Comparison of ENCODE assay signal across 8 mouse cellular contexts in the genomic region with DNA sequence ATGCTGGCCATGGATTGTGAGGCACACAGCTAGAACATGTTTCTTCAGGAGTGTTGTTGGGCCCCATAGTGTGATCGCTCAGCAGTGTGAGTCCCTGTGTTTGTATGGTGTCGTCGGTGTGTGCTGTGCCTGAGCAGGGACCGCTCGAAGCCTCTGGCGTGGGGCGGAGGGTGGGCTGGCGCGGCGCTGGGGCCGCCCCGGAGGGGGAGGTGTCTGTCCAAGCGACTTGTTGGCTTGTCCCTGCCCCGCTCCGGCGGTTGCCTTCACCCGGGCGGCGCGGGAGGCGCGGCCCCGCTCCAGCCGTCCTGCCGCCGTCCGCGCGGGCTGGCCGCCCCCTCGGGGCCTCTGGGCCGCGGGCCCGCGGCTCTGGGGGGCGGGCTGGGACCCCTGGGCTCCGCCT. TPM values are rescaled to one million over a fixed set of nuclear protein-coding genes. Genes with fewer than 3 reads are reported as not detected.
DNase-seq lines count a peak whose midpoint lies in the region; ATAC-seq lines count a peak whose summit lies in the region.

No protein-coding gene starts in this region.

- peak overlapping the region; percentile 83 for H3K27ac ChIP-seq in embryonic facial prominence, embryonic 14.5 days (replicated peaks; ENCODE audit: low read depth, low read length)
- peak overlapping the region; percentile 98 for H3K27ac ChIP-seq in heart, embryonic 13.5 days (replicated peaks)
- peak overlapping the region; percentile 92 for H3K27ac ChIP-seq in kidney, embryonic 16.5 days (ENCODE audit: low read length)

- H3K4me3 ChIP-seq in embryonic facial prominence, embryonic 14.5 days (ENCODE audit: low read depth, low read length), result peak overlapping the region; percentile 70
- peak overlapping the region; percentile 80 for H3K4me3 ChIP-seq in heart, embryonic 13.5 days
- peak overlapping the region; percentile 64 for H3K4me3 ChIP-seq in kidney, embryonic 16.5 days (ENCODE audit: low read length)

- no peaks in the 10 kb centered on the region for H3K9me3 ChIP-seq in embryonic facial prominence, embryonic 14.5 days (ENCODE audit: control insufficient read depth, low read length)
- no peaks in the 10 kb centered on the region for H3K9me3 ChIP-seq in heart, embryonic 13.5 days
- H3K9me3 ChIP-seq in kidney, embryonic 16.5 days (ENCODE audit: low read length), result no peaks in the 10 kb centered on the region

- peak overlapping the region; percentile 86 for H3K9ac ChIP-seq in embryonic facial prominence, embryonic 14.5 days (ENCODE audit: low read depth, low read length)
- peak overlapping the region; percentile 93 for H3K9ac ChIP-seq in heart, embryonic 13.5 days
- H3K9ac ChIP-seq in kidney, embryonic 16.5 days (replicated peaks; ENCODE audit: low read length), result peak overlapping the region; percentile 80

- peak; percentile 56 for DNase-seq in NIH3T3 (ENCODE audit: low read depth)
- DNase-seq in embryonic facial prominence, embryonic 14.5 days (ENCODE audit: low spot score), result peak; percentile 81
- peak; percentile 86 for DNase-seq in lung, postnatal 25 days (ENCODE audit: low spot score)
- DNase-seq in spleen, postnatal 36 days (ENCODE audit: low spot score in 2 of 2), result peak; percentile 65 to 70
- no peak for DNase-seq in layer of hippocampus, adult 9-10 months (ENCODE audit: low spot score)
- no peak for DNase-seq in thymus, postnatal 25 days

- ATAC-seq in embryonic facial prominence, embryonic 14.5 days (ENCODE audit: low read depth), result peak; percentile 55; the same call in 1 of the 2 replicates
- peak; percentile 63 for ATAC-seq in heart, embryonic 13.5 days (ENCODE audit: extremely low read depth, insufficient number of reproducible peaks, low FRiP score, low TSS enrichment)
- peak; percentile 48 for ATAC-seq in kidney, embryonic 16.5 days (ENCODE audit: low FRiP score, low TSS enrichment)

- peaks cover 10% of the 10 kb centered on the region for H3K36me3 ChIP-seq in embryonic facial prominence, embryonic 14.5 days (ENCODE audit: control insufficient read depth, insufficient read depth, low read length)
- H3K36me3 ChIP-seq in heart, embryonic 13.5 days, result peaks cover 18% of the 10 kb centered on the region
- H3K36me3 ChIP-seq in kidney, embryonic 16.5 days (ENCODE audit: insufficient read depth, low read length), result 0 out of 2 replicates have a peak, but pooled peaks cover 5% of the 10 kb centered on the region

- H3K4me2 ChIP-seq in embryonic facial prominence, embryonic 14.5 days (ENCODE audit: low read depth, low read length), result peak overlapping the region; percentile 76
- H3K4me2 ChIP-seq in heart, embryonic 13.5 days, result peak overlapping the region; percentile 86
- peak overlapping the region; percentile 69 for H3K4me2 ChIP-seq in kidney, embryonic 16.5 days (replicated peaks; ENCODE audit: low read depth, low read length)

- no peaks in the 10 kb centered on the region for H3K27me3 ChIP-seq in embryonic facial prominence, embryonic 14.5 days (replicated peaks; ENCODE audit: control insufficient read depth, insufficient read depth, low read length)
- H3K27me3 ChIP-seq in heart, embryonic 13.5 days (replicated peaks), result no peaks in the 10 kb centered on the region
- H3K27me3 ChIP-seq in kidney, embryonic 16.5 days (ENCODE audit: insufficient read depth, low read length), result no peaks in the 10 kb centered on the region

- H3K4me1 ChIP-seq in embryonic facial prominence, embryonic 14.5 days (ENCODE audit: control insufficient read depth, insufficient read depth, low read length), result peaks cover 70% of the 10 kb centered on the region
- peaks cover 86% of the 10 kb centered on the region for H3K4me1 ChIP-seq in heart, embryonic 13.5 days
- H3K4me1 ChIP-seq in kidney, embryonic 16.5 days (ENCODE audit: insufficient read depth, low read length), result peaks cover 72% of the 10 kb centered on the region

- 0% methylated on average over 8 of the region's 37 CpGs for WGBS in embryonic facial prominence, embryonic 14.5 days
- under 1% methylated on average over 29 of the region's 37 CpGs for WGBS in heart, embryonic 13.5 days
- WGBS in kidney, embryonic 16.5 days, result under 1% methylated on average over 16 of the region's 37 CpGs

RNA-seq across cellular contexts. Expression of a gene that starts 24.6 kb away (rescaled TPM):
- 8.9 and 9.5 TPM in 2 replicates for polyA plus RNA-seq in embryonic facial prominence, embryonic 14.5 days (2014; fragmentation: Nextera tagmentation; extraction: Ambion mirVana)
- 6.6 and 6.9 TPM in 2 replicates for polyA plus RNA-seq in heart, embryonic 13.5 days (2015; fragmentation: Nextera tagmentation; extraction: Ambion mirVana)
- 6.0 and 6.2 TPM in 2 replicates for polyA plus RNA-seq in kidney, embryonic 16.5 days (2015; fragmentation: Nextera tagmentation; extraction: Ambion mirVana)

Comparison
In these comparisons a context has a peak if more than half of its experiments do, and no peak if none do; other contexts are left out.
1. DNase-seq: peak in NIH3T3 (single experiment), embryonic facial prominence, embryonic 14.5 days (single experiment), lung, postnatal 25 days (single experiment) and spleen, postnatal 36 days (2 of 2); none in layer of hippocampus, adult 9-10 months (single experiment) and thymus, postnatal 25 days (single experiment).
2. Peak in every context shown above with its lines, with median percentiles within 50 percentile points of each other: ATAC-seq, H3K27ac ChIP-seq, H3K4me2 ChIP-seq, H3K4me3 ChIP-seq and H3K9ac ChIP-seq.